Mouse (Mus musculus): ENCODE data around the gene Akirin1.

Akirin1 gene

GRCm38 (mm10) chr4:123750152-123750651 is at the start of gene Akirin1:
Gene Akirin1 (minus strand): TSS chr4:123750345.
- DNase-seq (ENCODE audit: low read depth, low spot score): peak; percentile 98

DNA sequence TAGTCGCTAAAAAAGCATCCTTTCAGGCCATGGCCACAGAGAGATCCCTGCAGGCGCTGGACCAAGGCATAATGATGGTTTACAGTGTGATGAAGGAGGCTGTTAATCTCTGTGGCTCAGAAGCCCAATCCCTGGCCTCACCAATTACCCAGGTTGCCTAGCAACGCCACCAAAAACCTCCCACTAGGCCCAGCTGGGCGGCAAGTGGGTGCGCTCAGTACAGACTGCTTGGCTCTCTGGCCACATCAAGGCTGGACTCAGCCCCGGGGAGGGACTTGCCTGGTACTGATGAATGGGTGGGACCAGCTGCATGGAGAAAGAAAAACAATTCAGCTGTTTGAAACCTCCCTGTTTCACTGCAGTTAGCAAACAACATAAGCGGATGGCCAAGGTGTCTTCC is 47.7 kb upstream of the Akirin1 start:
- DNase-seq (ENCODE audit: low read depth, low spot score): peak; percentile 94

GRCm38 (mm10) chr4:123797403-123797802 is 47.3 kb upstream of the Akirin1 start:
- DNase-seq (ENCODE audit: low read depth, low spot score): no peak

GRCm38 (mm10) chr4:123795057-123795456 is 44.9 kb upstream of the Akirin1 start:
- no peak for DNase-seq (ENCODE audit: low read depth, low spot score)

DNA sequence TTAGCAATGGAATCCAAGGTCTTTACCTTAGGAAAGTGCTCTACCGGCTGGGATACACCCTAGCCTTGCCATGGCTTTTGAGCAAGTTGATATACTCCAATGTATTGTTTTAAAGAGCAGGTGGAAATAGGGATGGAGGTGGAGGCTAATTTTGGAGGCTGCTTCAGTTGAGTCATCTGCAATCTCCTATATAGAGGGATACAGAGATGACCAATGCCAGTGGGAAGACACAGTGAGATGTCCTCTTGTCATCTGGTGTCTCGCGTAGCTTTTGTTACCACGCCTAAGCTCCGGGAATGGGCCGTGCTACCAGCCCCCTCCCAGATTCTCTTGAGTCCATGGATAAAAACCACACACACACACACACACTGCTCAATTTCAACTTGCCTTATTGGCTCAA is 43.0 kb upstream of the Akirin1 start:
- DNase-seq (ENCODE audit: low read depth, low spot score): peak; percentile 70

DNA sequence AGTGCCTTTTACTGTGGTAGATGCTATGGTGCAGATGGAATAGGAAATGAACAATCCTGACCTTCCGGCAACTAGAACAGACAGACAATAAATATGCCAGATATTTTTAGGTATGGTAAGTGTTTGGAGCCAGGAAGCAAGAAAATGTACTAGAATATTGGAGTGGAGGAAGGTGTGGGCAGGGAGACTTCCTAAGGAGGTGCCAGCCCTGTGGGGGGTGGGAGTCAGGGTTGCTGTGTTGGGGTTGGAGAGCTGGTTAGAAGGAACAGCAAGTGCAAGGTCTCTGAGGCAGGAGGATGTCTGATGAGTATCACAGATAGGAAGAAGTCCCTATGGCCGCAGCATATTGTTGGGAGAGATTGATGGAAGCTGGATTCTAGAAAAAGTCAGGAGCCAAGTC is 42.5 kb upstream of the Akirin1 start:
- peak; percentile 47 for DNase-seq (ENCODE audit: low read depth, low spot score)

- DNase-seq (ENCODE audit: low read depth, low spot score): peak; percentile 73
Observed at GRCm38 (mm10) chr4:123787191-123787985, 37.2 kb upstream of the Akirin1 start, which contains the start of gene Rhbdl2. Gene Rhbdl2 (plus strand): TSS chr4:123787874.

DNA sequence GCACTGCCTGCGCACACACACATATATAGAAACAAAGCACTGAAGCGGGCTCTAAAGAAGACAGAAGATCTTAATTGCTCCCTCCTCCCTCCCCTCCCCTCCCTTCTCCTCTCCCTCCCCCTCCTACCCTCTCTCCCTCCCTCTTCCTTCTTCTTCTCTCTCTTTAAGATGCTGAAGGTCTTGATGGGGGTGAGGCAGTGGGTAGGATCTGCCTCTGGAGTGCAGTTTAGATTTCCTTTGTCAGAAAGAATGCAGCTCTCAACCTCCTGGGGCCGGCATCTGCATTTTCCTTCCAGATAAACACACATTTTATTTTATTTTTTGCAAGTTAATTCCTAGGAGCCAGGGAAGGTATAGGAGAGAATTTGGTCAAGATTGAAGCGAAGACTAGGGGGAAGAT is 18.1 kb upstream of the Akirin1 start:
- DNase-seq (ENCODE audit: low read depth, low spot score): no peak

DNA sequence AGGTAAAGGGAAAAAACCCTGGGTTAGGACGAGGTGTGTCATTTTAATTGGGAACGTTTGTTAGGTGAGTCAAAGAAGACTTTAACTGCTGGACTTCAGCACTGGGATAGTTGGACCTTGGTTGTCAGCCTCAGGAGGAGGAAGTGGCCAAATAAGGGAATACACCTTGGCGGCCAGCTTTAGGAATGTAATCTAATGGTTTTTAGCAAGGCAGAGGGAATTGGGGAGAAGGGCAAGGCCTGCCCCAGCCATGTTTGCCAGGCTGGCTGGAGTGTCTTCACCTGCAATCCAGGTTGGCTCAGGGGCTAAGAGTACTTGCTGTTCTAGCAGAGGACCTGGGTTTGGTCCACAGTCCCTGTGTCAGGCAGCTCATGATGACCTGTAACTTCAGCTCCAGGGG is 17.7 kb upstream of the Akirin1 start:
- no peak for DNase-seq (ENCODE audit: low read depth, low spot score)

- no peak for DNase-seq (ENCODE audit: low read depth, low spot score)
Observed at GRCm38 (mm10) chr4:123765071-123765470, 14.9 kb upstream of the Akirin1 start.

GRCm38 (mm10) chr4:123758306-123758705 is 8.2 kb upstream of the Akirin1 start:
- peak; percentile 57 for DNase-seq (ENCODE audit: low read depth, low spot score)

GRCm38 (mm10) chr4:123750707-123751312 is 665 bp upstream of the Akirin1 start:
- peak; percentile 76 for DNase-seq (ENCODE audit: low read depth, low spot score)

GRCm38 (mm10) chr4:123749484-123750130 is 538 bp downstream of the Akirin1 start:
- peak; percentile 24 for DNase-seq (ENCODE audit: low read depth, low spot score)

DNA sequence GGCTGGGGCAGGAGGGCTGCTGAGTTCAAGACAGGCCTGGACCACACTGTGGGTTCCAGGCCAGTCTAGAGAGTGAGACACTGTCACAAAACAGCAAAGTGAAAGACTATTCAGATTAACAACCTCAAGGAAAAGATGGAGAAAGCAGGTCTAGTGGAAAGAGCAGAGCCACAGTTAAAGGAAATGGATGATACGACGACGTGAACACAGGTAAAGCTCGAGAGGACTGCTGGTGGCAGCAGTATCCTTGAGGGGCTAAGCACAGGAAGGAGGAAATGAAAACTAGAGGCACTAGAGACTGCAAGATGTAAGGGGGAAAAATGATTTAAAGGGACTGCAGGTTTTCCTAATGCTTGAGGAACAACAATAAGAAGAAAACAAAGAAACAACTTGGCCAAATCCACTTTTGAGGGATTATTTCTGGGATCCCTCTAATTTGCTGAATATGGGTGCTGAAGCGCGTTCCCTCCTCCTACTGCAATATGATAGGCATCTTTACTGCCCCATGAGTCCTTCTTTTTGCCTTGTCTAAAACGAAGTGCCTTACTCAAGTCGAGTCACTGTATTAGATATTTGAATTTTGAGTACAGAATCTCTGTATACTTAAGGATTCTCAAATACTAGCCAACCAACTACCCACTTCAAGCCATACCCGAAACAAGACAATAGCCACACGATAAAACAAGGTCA is 1.3 kb downstream of the Akirin1 start:
- DNase-seq (ENCODE audit: low read depth, low spot score): no peak

DNA sequence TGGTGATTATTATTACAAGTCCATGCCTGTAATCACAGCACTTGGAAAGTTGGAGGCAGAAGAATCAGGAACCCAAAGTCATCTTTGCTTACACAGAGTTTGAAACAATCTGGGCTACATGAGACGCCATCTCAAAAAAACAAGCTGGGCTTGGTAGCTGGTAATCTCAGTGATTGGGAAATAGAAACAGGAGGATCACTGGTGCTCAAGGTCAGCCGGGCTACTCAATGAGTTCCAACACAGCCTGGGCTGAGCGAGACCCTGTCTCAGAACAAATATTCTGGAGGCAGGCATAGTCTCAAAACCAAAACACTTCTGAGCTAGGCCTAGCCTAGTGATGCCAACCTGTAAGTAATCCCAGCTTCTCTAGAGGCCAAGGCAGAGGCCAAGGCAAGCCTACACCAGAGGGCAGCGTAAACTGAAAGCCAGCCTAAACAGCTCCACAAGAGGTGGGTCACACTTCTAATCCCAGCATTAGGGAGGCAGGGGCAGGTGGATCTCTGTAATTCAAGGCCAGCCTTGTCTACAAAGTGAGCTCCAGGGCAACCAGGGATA is 4.8 kb downstream of the Akirin1 start:
- no peak for DNase-seq (ENCODE audit: low read depth, low spot score)

DNA sequence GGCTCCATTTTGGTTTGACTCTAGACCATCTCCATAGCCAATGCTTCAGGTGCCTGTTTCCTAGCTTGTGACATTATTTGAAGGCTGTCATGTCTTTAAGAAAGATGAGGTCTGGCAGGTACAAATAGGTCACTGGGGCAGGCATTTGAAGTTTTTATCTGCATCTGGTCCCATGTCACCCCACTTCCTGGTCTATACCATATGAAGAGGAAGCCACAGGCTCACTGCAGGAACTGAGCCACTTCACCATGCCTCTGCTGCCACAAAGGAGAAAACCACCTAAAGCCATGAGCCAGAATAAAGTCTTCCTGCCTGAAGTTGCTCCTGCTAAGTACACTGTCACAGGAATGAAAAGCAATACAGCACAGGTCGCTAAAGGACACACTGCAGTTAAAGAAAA is 7.3 kb downstream of the Akirin1 start:
- no peak for DNase-seq (ENCODE audit: low read depth, low spot score)

- no peak for DNase-seq (ENCODE audit: low read depth, low spot score)
Observed at GRCm38 (mm10) chr4:123738708-123739107, 11.4 kb downstream of the Akirin1 start.

DNA sequence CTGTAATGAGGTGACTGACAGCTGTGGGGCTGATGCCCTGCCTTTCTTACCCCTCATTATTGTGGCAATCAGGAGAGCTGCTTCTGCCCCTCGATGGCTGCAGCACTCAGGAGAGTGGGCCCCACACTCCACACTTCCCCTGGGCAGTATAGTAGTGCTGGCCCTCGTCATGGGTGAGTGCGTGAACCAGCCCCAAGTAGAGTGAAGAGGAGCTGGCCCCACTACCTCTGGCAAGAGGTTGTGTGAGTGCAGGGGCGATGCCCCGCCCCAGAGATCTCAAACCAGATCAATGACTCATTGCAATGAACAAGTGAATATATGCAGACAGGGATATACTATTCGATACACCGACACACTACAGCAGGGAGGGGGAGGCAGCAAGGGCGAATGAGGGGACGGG is 16.6 kb downstream of the Akirin1 start:
- DNase-seq (ENCODE audit: low read depth, low spot score): peak; percentile 28

GRCm38 (mm10) chr4:123732921-123733320 is 17.2 kb downstream of the Akirin1 start:
- DNase-seq (ENCODE audit: low read depth, low spot score): no peak

- peak; percentile 92 for DNase-seq (ENCODE audit: low read depth, low spot score)
Observed at GRCm38 (mm10) chr4:123732163-123732910, 17.8 kb downstream of the Akirin1 start.

GRCm38 (mm10) chr4:123721761-123722160 is 28.4 kb downstream of the Akirin1 start:
- DNase-seq (ENCODE audit: low read depth, low spot score): no peak
